Mouse (Mus musculus) E14TG2a.4 (cell line): Measurements from ENCODE around the gene 5730409E04Rik.

Experiments
- H3K27me3 ChIP-seq: 2 replicates; pipeline ENCODE4 v1.6.1; 2014; ENCODE audit warnings: low read length, control low read depth; ENCODE audit not compliant: insufficient read depth
- H3K36me3 ChIP-seq: 2 replicates; pipeline ENCODE4 v1.6.1; 2014; ENCODE audit warnings: low read length, control low read depth; ENCODE audit not compliant: insufficient read depth
- H3K4me1 ChIP-seq: replicated peaks from 2 replicates; pipeline ENCODE4 v1.6.1; 2014; ENCODE audit warnings: low read depth, low read length, control low read depth
- H3K4me3 ChIP-seq: replicated peaks from 2 replicates; pipeline ENCODE4 v1.5.1; 2014; ENCODE audit warnings: mild to moderate bottlenecking, low read length
- H3K9me3 ChIP-seq: 2 replicates; pipeline ENCODE4 v1.6.1; 2014; ENCODE audit warnings: low read length, control low read depth
- CTCF ChIP-seq: conservative IDR thresholded peaks from 2 replicates; pipeline ENCODE4 v1.5.1; 2014; ENCODE audit warnings: low read length
- NANOG ChIP-seq: IDR thresholded peaks from 2 replicates; pipeline ENCODE4 v1.6.1; 2014; ENCODE audit warnings: borderline replicate concordance, low read length, mixed read lengths
- POU5F1 ChIP-seq: IDR thresholded peaks from 2 replicates; pipeline ENCODE4 v1.6.1; 2014; ENCODE audit warnings: low read length, borderline replicate concordance

The 5730409E04Rik gene

DNA sequence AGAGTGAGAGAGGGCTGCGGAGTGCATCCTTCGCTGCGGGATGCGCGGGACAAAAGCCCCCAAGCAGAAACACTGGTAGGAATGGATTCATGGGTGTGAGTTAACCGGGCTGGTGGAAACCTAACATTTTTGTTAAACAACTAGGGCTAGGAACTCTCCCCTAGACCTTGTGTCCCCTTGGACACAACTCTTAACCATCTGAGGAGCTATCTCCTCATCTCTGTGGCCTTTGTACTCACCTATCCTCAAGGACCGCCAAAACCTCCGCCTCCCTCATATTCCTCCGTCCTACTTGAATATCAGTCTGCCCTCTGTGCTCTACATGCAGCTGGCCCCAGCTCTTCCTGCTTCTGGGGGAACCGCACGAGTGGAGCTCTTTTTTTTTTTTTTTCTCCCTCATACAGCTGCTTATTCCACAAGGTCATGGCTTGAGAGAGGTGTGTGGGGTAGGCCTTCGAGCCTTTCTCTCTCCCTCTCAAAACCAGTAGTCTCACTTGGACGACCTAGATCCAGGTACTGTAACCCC is 10.8 kb downstream of the 5730409E04Rik start:
- peaks cover 22% of the 10 kb centered on the region for H3K4me1 ChIP-seq
- H3K36me3 ChIP-seq: no peaks in the 10 kb centered on the region
- H3K27me3 ChIP-seq: peaks cover 70% of the 10 kb centered on the region
- H3K4me3 ChIP-seq: peak overlapping the region; percentile 74
- H3K9me3 ChIP-seq: no peaks in the 10 kb centered on the region
- TF ChIP-seq POU5F1: no peak
- TF ChIP-seq NANOG: no peak
- TF ChIP-seq CTCF: no peak

DNA sequence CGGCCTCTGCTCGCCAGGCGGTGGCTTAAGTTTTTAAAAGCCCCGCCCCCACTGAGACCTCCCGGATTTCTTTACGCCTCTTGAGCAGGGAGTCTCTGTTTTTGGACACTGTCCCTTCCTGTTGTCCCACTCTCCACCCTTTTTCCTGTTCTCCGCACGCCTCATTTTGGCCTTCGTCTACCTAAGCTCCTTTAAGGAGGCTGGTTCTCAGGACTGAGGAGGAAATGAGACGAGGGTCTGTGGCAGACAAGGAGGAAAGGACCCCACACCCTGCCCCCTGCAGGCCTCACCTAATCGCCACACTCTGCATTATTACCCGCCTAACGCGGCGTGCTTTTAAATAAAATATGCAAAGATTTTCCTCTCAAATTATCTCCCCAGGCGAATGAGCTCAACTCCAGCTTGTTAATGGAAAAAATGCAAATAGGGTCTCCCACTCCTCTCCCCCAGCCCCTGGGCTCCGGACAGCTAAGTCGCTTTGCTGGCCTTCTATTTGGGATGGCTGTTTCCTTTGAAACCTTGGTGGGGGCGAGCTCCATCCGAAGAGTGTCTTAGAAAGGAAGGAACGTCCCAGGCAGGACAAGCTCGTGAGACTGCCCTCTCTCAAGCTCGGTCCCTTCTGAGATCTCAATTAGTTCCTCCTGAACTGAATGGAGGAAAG is 17.5 kb downstream of the 5730409E04Rik start:
- H3K4me1 ChIP-seq: peaks cover 32% of the 10 kb centered on the region
- TF ChIP-seq POU5F1 (no peak), CTCF (peak; percentile 32), NANOG (no peak)
- H3K9me3 ChIP-seq: no peaks in the 10 kb centered on the region
- H3K27me3 ChIP-seq: peaks cover 28% of the 10 kb centered on the region
- H3K36me3 ChIP-seq: no peaks in the 10 kb centered on the region
- H3K4me3 ChIP-seq: peak overlapping the region; percentile 41

DNA sequence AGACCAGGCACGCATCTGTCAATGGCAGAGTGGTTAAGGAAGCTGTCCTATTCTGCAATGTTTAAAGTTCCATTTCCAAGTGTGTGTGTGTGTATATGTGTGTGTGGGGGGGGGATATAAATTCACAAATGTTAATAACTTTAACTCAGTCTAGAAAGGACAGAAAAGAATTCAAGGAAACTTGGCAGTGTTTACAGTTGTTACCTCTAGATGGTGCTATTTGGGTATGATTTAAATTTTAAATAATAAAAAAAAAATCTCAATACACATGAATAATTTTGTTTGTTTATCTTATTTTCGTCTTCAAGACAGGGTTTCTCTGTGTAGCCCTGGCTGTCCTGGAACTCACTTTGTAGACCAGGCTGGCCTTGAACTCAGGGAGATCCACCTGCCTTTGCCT is 22.3 kb downstream of the 5730409E04Rik start:
- peaks cover 29% of the 10 kb centered on the region for H3K4me1 ChIP-seq
- H3K9me3 ChIP-seq: no peaks in the 10 kb centered on the region
- H3K36me3 ChIP-seq: no peaks in the 10 kb centered on the region
- H3K4me3 ChIP-seq: no peak overlapping the region
- TF ChIP-seq CTCF: peak; percentile 38
- TF ChIP-seq NANOG: no peak
- TF ChIP-seq POU5F1: no peak
- H3K27me3 ChIP-seq: no peaks in the 10 kb centered on the region

DNA sequence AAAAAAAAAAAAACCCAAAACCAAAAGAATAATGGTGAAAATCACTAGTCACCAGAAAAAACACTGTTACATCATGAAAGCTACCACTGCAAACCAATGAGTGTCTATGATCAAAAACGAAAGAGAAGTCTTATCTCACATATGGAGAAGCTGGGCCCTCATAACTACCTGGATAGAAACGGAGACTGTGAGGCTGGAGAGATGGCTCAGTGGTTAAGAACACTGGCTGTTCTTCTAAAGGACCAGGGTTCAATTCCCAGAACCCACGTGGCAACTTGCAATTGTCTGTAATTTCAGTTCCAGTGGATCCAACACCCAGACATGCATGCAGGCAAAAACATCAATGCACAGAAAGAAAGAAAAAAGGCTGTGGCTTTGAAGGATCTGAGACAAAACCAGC is 23.1 kb downstream of the 5730409E04Rik start:
- Histone ChIP-seq H3K27me3 (no peaks in the 10 kb centered on the region; the same call in 1 of the 2 replicates), H3K9me3 (no peaks in the 10 kb centered on the region), H3K4me1 (peaks cover 23% of the 10 kb centered on the region), H3K36me3 (no peaks in the 10 kb centered on the region), H3K4me3 (no peak overlapping the region)
- TF ChIP-seq POU5F1 (no peak), NANOG (no peak)

DNA sequence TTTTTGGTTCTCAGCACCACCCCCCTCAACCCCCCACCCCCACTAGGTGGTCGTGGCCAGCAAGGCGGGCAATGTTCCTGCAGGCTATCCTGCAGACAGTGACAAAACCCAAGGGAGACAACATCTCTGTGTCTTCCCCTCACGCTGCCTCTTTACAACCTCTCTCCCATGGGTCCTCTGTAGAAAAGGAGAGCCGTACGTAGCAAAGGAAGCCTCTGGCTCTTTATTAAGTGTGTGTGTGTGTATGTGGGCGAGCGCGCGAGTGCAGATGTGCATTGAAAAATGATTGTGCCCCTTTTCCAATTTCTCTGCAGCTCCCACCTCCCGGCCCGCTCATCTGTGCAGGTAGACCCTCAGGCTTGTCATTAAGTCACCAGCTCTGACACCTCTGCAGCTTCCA is 26.7 kb downstream of the 5730409E04Rik start:
- Histone ChIP-seq H3K27me3 (peaks cover 7% of the 10 kb centered on the region; the same call in 1 of the 2 replicates), H3K4me3 (peak overlapping the region; percentile 32; the same call in 1 of the 2 replicates), H3K9me3 (no peaks in the 10 kb centered on the region), H3K4me1 (peaks cover 24% of the 10 kb centered on the region), H3K36me3 (no peaks in the 10 kb centered on the region)
- no peak for TF ChIP-seq POU5F1
- TF ChIP-seq NANOG: no peak
- TF ChIP-seq CTCF: no peak

DNA sequence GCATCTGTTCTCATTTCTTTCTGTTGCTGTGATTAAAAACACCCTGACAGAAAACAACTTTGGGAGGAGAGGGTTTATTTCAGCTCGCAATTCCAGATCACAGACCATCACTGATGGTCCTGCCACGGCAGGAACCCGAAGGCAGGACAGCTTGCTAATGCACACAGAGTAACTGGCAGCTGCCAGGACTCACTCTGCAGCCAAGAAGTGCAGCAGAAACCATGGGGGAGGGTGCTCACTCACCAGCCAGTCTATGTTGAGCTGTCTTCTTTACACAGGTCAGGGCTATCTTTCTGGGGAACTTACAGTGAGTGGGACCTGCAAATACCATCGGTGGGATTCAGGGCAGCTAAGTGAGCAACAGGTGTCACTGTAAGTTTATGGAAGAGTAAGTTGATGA is 27.8 kb downstream of the 5730409E04Rik start:
- H3K9me3 ChIP-seq: no peaks in the 10 kb centered on the region
- no peak overlapping the region for H3K4me3 ChIP-seq
- H3K4me1 ChIP-seq: peaks cover 24% of the 10 kb centered on the region
- TF ChIP-seq POU5F1 (no peak), NANOG (no peak), CTCF (no peak)
- H3K36me3 ChIP-seq: no peaks in the 10 kb centered on the region
- H3K27me3 ChIP-seq: peaks cover 9% of the 10 kb centered on the region; the same call in 1 of the 2 replicates

DNA sequence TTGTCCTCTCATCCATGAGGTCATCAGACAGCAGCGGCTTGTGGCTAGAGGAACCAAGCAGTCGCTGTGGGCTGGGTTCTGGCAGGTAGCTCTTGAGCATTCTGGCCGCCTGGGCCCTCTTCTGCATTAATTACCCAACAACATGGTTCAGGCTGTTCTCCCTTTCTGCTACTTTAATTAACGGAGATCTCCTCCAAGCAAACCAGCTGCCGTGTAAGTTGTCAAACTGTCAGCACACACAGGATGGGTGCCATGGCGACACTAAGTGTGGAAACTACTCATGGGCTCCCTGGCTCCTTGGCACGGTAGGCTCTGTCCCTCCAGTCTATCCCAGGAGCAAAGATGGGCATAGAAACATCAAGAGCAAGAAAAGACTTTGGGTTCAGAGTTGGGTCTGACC is 29.7 kb downstream of the 5730409E04Rik start:
- Histone ChIP-seq H3K36me3 (no peaks in the 10 kb centered on the region), H3K4me1 (peaks cover 24% of the 10 kb centered on the region), H3K27me3 (peaks cover 9% of the 10 kb centered on the region; the same call in 1 of the 2 replicates), H3K4me3 (no peak overlapping the region), H3K9me3 (no peaks in the 10 kb centered on the region)
- TF ChIP-seq NANOG (no peak), CTCF (no peak), POU5F1 (no peak)

DNA sequence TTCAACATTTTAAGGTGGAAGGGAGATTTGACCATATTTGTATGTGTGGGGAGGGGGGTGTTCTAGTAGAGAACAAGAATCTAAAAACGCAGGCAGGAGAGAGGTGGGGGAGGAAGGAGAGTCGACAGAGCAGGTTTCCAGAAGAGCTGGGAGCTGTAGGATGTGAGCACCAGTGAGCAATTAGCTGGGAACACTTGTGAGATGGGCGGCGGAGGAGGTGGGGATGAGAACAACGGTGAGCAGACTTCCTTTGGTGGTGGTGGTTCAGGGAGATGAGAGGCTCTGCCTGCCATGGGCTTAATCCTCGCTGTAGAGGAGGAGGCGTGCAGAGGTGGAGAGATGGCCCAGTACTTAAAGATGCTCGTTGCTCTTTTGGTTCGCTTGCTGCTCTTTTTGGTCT is 32.3 kb downstream of the 5730409E04Rik start:
- TF ChIP-seq POU5F1: no peak
- no peak for TF ChIP-seq NANOG
- TF ChIP-seq CTCF: no peak
- H3K36me3 ChIP-seq: no peaks in the 10 kb centered on the region
- H3K4me1 ChIP-seq: peaks cover 10% of the 10 kb centered on the region
- H3K9me3 ChIP-seq: no peaks in the 10 kb centered on the region
- peaks cover 9% of the 10 kb centered on the region; the same call in 1 of the 2 replicates for H3K27me3 ChIP-seq
- H3K4me3 ChIP-seq: no peak overlapping the region

DNA sequence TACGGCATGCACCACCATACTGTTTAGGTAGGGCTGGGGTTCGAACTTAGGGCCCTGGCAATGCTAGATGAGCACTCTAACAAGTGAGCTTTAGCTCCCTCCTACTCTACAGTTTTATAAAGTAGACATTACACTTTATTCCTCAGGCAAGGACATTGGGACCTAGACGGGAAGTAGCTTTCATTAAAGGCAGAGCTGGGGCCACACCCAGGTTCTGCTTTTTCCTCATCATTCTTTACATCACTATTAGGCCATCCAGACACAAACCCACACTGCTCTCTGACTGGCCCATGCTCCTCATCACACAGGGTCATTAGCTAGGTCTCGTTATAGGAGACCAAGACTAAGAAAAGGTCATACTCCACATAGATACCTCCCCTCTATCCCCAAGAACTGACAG is 34.2 kb downstream of the 5730409E04Rik start:
- peaks cover 6% of the 10 kb centered on the region; the same call in 1 of the 2 replicates for H3K4me1 ChIP-seq
- TF ChIP-seq CTCF (no peak), NANOG (no peak), POU5F1 (no peak)
- no peaks in the 10 kb centered on the region for H3K9me3 ChIP-seq

More for the DNA sequence above, 34.2 kb downstream of the 5730409E04Rik start:
- Histone ChIP-seq H3K36me3 (no peaks in the 10 kb centered on the region), H3K4me3 (no peak overlapping the region), H3K27me3 (peaks cover 9% of the 10 kb centered on the region; the same call in 1 of the 2 replicates)
